Mouse (Mus musculus): Measurements from ENCODE around the gene Osbpl9.

DNA sequence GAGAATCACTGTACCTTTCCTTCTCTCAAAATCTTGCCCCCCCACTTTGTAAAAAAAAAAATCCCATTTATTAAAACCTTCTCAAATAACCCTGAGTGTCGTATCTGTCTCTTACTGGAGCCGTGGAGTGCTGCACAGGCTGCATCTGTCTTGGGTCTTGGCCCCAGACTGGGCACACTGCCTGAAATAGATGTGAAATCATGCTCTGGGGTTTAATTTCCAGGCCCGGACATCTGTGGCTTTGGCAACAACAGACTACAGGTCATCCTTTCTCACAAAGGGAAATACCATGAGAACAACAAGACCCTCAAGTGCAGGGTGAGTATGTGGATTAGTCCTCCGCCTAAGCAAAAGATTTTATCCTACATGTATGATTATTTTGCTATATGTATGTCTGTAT, 39.9 kb upstream of the Osbpl9 start:
- TF ChIP-seq CTCF (IDR thresholded peaks at IDR 0.05; ENCODE audit: low read depth): no peak
- no peak for TF ChIP-seq EP300 (IDR thresholded peaks at IDR 0.05; ENCODE audit: low read depth)
